Mouse (Mus musculus) colon, adult 2 months (tissue): ENCODE results near the gene Ttc30a2. TPM values are rescaled to one million over a fixed set of nuclear protein-coding genes. Genes with fewer than 3 reads are reported as not detected.

Experiments
- polyA plus RNA-seq: library from polyadenylated mRNA; depleted of rRNA; stranded (reverse); fragments of >200 nt; gene quantifications from 2 replicates; pipeline ENCODE4 v1.2.3, GENCODE M21; 2012; rRNA removed

The Ttc30a2 gene
- 0.06 and 0.26 TPM in 2 replicates for polyA plus RNA-seq

DNA sequence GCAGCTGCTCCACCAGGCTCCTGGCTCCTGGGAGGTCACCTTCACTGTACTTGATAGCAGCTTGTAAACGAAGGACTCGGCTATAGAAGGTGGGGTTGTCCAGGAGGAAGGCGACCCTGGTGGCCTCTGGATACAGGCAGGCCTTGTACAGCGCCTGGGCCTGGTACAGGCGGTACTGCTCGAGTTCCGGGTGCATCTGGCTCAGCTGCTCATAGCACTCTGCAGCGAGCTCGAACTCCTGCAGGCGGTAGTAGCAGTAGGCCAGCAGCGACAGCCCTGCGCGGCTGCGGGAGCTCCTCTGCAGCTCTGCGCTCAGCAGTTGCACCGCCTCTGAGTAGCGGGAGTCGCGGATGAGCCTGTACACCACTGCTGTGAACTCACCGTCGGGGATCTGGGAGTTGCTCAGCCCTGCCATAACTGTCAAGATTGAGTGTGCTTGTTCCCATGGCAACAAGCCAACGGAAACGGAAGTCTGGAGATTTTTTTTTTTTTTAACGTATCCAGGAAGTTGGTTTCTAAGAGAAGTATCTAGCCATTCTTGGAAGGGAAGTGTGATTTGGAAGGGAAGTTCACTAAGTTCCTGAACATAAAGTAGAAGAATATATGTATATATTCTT is at the start of gene Ttc30a2:
TSS of gene Ttc30a2 (minus strand) at position 419 of the 617 bp plus-strand sequence.

DNA sequence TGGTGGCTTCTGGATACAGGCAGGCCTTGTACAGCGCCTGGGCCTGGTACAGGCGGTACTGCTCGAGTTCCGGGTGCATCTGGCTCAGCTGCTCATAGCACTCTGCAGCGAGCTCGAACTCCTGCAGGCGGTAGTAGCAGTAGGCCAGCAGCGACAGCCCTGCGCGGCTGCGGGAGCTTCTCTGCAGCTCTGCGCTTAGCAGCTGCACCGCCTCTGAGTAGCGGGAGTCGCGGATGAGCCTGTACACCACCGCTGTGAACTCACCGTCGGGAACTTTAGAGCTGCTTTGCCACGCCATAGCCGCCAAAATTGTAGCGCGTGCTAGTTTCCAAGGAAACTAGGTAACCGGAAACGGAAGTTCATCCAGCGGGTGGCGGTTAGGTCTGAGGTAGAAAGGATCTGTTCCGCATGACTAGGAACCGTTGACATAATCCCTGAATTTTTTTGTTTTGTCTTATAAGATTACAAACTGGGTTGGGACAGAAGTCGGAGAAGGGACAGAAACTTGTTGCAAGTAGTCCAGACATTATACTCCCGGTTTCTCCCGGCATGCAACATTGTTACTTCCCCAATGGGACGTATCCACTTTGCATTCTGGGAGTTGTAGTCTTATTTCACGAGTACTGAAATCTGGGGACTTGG is 3.6 kb upstream of the Ttc30a2 start, which contains the start of gene Ttc30a1:
TSS of gene Ttc30a1 (minus strand) at position 528 of the 642 bp plus-strand sequence.

DNA sequence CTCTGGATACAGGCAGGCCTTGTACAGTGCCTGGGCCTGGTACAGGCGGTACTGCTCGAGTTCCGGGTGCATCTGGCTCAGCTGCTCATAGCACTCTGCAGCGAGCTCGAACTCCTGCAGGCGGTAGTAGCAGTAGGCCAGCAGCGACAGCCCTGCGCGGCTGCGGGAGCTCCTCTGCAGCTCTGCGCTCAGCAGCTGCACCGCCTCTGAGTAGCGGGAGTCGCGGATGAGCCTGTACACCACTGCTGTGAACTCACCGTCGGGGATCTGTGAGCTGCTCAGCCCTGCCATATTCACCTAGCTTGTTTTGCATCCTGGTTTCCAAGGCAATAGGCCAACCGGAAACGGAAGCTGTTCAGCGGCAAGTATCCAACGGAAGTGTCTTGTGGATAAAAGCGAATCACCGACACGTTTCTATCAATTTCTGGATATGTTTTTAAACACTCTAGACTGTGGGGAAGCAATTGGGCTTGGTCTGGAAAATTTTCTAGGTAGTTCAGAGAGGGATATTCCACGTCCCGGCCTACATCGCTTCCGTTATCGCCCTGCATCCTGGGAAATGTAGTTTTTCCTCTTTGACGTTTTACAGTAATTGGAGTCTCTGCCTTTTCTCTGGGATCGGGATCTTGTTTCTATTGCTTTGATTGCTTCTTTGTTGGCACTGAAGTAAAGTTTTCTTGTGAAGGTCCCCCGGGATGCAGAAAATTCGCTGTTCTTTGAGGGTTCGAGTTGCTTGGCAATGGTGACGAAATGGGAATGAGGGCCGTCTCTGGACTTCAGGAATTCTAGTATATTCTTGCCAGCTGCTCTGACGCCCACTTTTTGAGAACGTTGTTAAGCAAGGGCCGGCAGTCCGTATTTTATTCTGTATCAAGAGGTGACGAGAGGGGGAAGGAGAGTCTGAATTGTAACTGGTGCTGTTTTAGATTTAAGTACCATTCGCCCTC is 39.6 kb downstream of the Ttc30a2 start, which contains the start of gene Ttc30b:
TSS of gene Ttc30b (minus strand) at position 469 of the 947 bp plus-strand sequence.

Other genes with a start within 250 kb of the Ttc30a2 start
- gene Agps, start 146.0 kb downstream of the Ttc30a2 start, polyA plus RNA-seq, result 5.1 and 7.3 TPM in 2 replicates
- gene Ttc30b, start 39.6 kb downstream of the Ttc30a2 start, polyA plus RNA-seq, result 10.2 and 11.8 TPM in 2 replicates
- gene Ttc30a1, start 3.8 kb upstream of the Ttc30a2 start, polyA plus RNA-seq, result 3.2 TPM in 2 replicates